Mouse (Mus musculus) CH12.LX (cell line): ENCODE data around the gene Mrtfb. TPM values are rescaled to one million over a fixed set of nuclear protein-coding genes. Genes with fewer than 3 reads are reported as not detected.

Experiments used
- DNase-seq: peaks from one replicate; pipeline ENCODE4 v3.0.0-alpha.2; 2013; ENCODE audit errors: extremely low read depth
- H3K27ac ChIP-seq: 2 replicates; pipeline ENCODE4 v1.5.1; 2012; ENCODE audit warnings: low read depth, mild to moderate bottlenecking, control low read depth, moderate library complexity; ENCODE audit not compliant: insufficient read depth
- H3K27me3 ChIP-seq: replicated peaks from 2 replicates; pipeline ENCODE3; 2012; ENCODE audit warnings: inconsistent platforms
- H3K36me3 ChIP-seq, 2 experiments: replicated peaks in 1 of 2; 2 replicates each; pipeline versions ENCODE3 to v1.6.1; 2012; ENCODE audit warnings: inconsistent platforms in 1 of 2, low read length in 1 of 2, mild to moderate bottlenecking in 1 of 2, mixed read lengths in 1 of 2, moderate library complexity in 1 of 2; ENCODE audit not compliant: control insufficient read depth in 1 of 2, insufficient read depth in 1 of 2
- H3K4me1 ChIP-seq, 2 experiments: 2 replicates each; pipeline ENCODE4 v1.6.1; 2012; ENCODE audit warnings: inconsistent platforms in 1 of 2, moderate library complexity in 1 of 2; ENCODE audit not compliant: insufficient read depth in 2 of 2, control insufficient read depth in 1 of 2
- H3K4me2 ChIP-seq: 2 replicates; pipeline ENCODE4 v1.6.1; 2012; ENCODE audit warnings: low read depth, mild to moderate bottlenecking, control low read depth; ENCODE audit not compliant: poor library complexity, insufficient read depth, severe bottlenecking
- H3K4me3 ChIP-seq, 3 experiments: fragments of 150-350 bp in 1 of 3; sonication (generic) in 1 of 3; replicated peaks in 1 of 3; 2 replicates each; pipeline versions ENCODE3 to v1.5.1; 2011 to 2012; ENCODE audit warnings: low read depth in 2 of 3, low read length in 2 of 3, mild to moderate bottlenecking in 2 of 3, moderate library complexity in 2 of 3, control low read depth in 1 of 3, improper control_type of control experiment in 1 of 3, inconsistent platforms in 1 of 3, mixed read lengths in 1 of 3; ENCODE audit not compliant: poor library complexity in 1 of 3
- H3K79me2 ChIP-seq: replicated peaks from 2 replicates; pipeline ENCODE4 v1.6.1; 2012; ENCODE audit warnings: mild to moderate bottlenecking, moderate library complexity; ENCODE audit not compliant: control insufficient read depth, poor library complexity, insufficient read depth, severe bottlenecking; ENCODE audit errors: extremely low read depth
- H3K9ac ChIP-seq: 2 replicates; pipeline ENCODE4 v1.6.1; 2012; ENCODE audit warnings: low read depth, mild to moderate bottlenecking, control low read depth, moderate library complexity; ENCODE audit not compliant: insufficient read depth
- H3K9me3 ChIP-seq: replicated peaks from 2 replicates; pipeline ENCODE3; 2012; ENCODE audit warnings: low read length, inconsistent platforms, mixed read lengths
- CHD1 ChIP-seq: IDR thresholded peaks from 2 replicates; pipeline ENCODE4 v1.6.1; 2012; ENCODE audit warnings: low read depth, low read length, improper control_type of control experiment, inconsistent platforms
- CHD2 ChIP-seq: IDR thresholded peaks from 2 replicates; pipeline ENCODE4 v1.6.1; 2011; ENCODE audit warnings: low read length, improper control_type of control experiment
- E2F4 ChIP-seq: IDR thresholded peaks from 2 replicates; pipeline ENCODE4 v1.6.1; 2011; ENCODE audit warnings: low read depth, low read length, improper control_type of control experiment; ENCODE audit not compliant: insufficient replicate concordance
- EP300 ChIP-seq: IDR thresholded peaks from 2 replicates; pipeline ENCODE4 v1.6.1; 2011; ENCODE audit warnings: low read length, improper control_type of control experiment
- ETS1 ChIP-seq: conservative IDR thresholded peaks from 2 replicates; pipeline ENCODE4 v1.6.1; 2012; ENCODE audit warnings: low read depth, mild to moderate bottlenecking, inconsistent platforms, low read length, improper control_type of control experiment, moderate library complexity
- GABPA ChIP-seq: IDR thresholded peaks from 2 replicates; pipeline ENCODE4 v1.6.1; 2012; ENCODE audit warnings: low read depth, low read length, improper control_type of control experiment, inconsistent platforms; ENCODE audit not compliant: insufficient replicate concordance
- HCFC1 ChIP-seq: IDR thresholded peaks from 2 replicates; pipeline ENCODE4 v1.6.1; 2012; ENCODE audit warnings: low read depth, mild to moderate bottlenecking, inconsistent platforms, low read length, improper control_type of control experiment
- KAT2A ChIP-seq: IDR thresholded peaks from 2 replicates; pipeline ENCODE4 v1.6.1; 2012; ENCODE audit warnings: low read length, improper control_type of control experiment, inconsistent platforms; ENCODE audit not compliant: insufficient replicate concordance
- MEF2A ChIP-seq: IDR thresholded peaks from 2 replicates; pipeline ENCODE4 v1.6.1; 2014; ENCODE audit warnings: low read depth, mild to moderate bottlenecking, inconsistent platforms, low read length, improper control_type of control experiment, borderline replicate concordance
- MXI1 ChIP-seq: IDR thresholded peaks from 2 replicates; pipeline ENCODE4 v1.6.1; 2011; ENCODE audit warnings: mild to moderate bottlenecking, low read depth, low read length, improper control_type of control experiment
- NRF1 ChIP-seq: IDR thresholded peaks from 2 replicates; pipeline ENCODE4 v1.6.1; 2014; ENCODE audit warnings: low read depth, mild to moderate bottlenecking, inconsistent platforms, low read length, improper control_type of control experiment, moderate library complexity
- POLR2AphosphoS2 ChIP-seq: IDR thresholded peaks from 2 replicates; pipeline ENCODE4 v1.6.1; 2011; ENCODE audit warnings: low read depth, low read length, improper control_type of control experiment
- RAD21 ChIP-seq: IDR thresholded peaks from 2 replicates; pipeline ENCODE4 v1.6.1; 2011; ENCODE audit warnings: low read depth, mild to moderate bottlenecking, low read length, improper control_type of control experiment, moderate library complexity
- TBP ChIP-seq: conservative IDR thresholded peaks from 2 replicates; pipeline ENCODE4 v1.6.1; 2011; ENCODE audit warnings: low read depth, low read length, improper control_type of control experiment
- TCF12 ChIP-seq: IDR thresholded peaks from 2 replicates; pipeline ENCODE4 v1.6.1; 2014; ENCODE audit warnings: low read depth, mild to moderate bottlenecking, inconsistent platforms, low read length, improper control_type of control experiment
- UBTF ChIP-seq: IDR thresholded peaks from 2 replicates; pipeline ENCODE4 v1.6.1; 2012; ENCODE audit warnings: low read depth, mild to moderate bottlenecking, inconsistent platforms, low read length, improper control_type of control experiment, moderate library complexity
- USF2 ChIP-seq: conservative IDR thresholded peaks from 2 replicates; pipeline ENCODE4 v1.6.1; 2011; ENCODE audit warnings: low read depth, low read length, improper control_type of control experiment
- ZC3H11A ChIP-seq: IDR thresholded peaks from 2 replicates; pipeline ENCODE4 v1.6.1; 2012; ENCODE audit warnings: low read depth, mild to moderate bottlenecking, inconsistent platforms, low read length, improper control_type of control experiment
- ZNF384 ChIP-seq: IDR thresholded peaks from 2 replicates; pipeline ENCODE4 v1.6.1; 2012; ENCODE audit warnings: low read depth, low read length, improper control_type of control experiment, inconsistent platforms
- dilution Hi-C: fragments of 300-500 bp; cut with MboI; formaldehyde crosslinking; loops from 2 replicates; pipeline ENCODE4 v1.14.3; 2020; ENCODE audit warnings: low sequenced_read_pairs; ENCODE audit not compliant: extremely low pct_unique_long_range_greater_than_20kb, extremely low pct_ligation_motif_present
- in situ Hi-C: fragments of 300-500 bp; cut with MboI; formaldehyde crosslinking; loops from 3 replicates; pipeline ENCODE4 v1.14.3; 2019; ENCODE audit warnings: low sequenced_read_pairs, low pct_ligation_motif_present, low pct_unique_long_range_greater_than_20kb, mixed read lengths
- polyA plus RNA-seq: library from polyadenylated mRNA; unstranded; fragments of >175 nt; gene quantifications from 2 replicates; pipeline ENCODE4 v1.2.1, GENCODE M21; 2012; ENCODE audit warnings: low read depth; ENCODE audit not compliant: insufficient read length
- total RNA-seq, 2 experiments: library from RNA; depleted of rRNA; stranded (reverse); fragments of 300-350 nt in 1 of 2; fragments of >200 nt in 1 of 2; gene quantifications; 2 replicates each; pipeline ENCODE4 v1.2.3; 2012 to 2014

The Mrtfb gene
- total and polyA plus RNA-seq, 3 experiments: 3.2 to 9.4 (median 4.4) TPM

DNA sequence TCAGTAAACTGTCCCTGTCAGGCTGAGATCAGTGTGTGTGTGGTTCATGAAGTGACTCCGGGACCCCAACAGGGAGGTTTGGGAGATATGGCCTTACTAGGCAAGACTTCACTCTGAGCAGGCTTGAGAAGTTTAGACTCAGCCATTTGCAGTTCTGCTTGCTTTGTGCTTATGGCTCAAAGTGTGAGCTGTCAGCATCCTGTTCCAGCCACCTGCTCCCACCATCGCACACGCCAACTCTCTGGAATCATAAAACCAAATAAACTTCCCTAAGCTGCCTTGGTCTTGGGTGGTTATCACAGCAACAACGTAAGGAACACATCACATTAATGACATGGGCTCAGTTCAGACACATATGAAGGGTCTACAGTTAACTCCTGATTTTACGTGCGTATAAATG, 169.5 kb downstream of the Mrtfb start:
- in situ Hi-C loops (loop anchor here (25.0 kb wide), 1 partner anchor 311 kb away; the partner anchor contains the start of gene Pla2g10), dilution Hi-C loops (no loop called here)
- Histone ChIP-seq H3K4me3 (no peak overlapping the region), H3K4me1 (peaks cover 7 to 29% of the 10 kb centered on the region in 2 experiments; a peak in 3 of 4 replicates), H3K36me3 (no peaks in the 10 kb centered on the region), H3K9me3 (no peaks in the 10 kb centered on the region), H3K79me2 (no peaks in the 10 kb centered on the region), H3K4me2 (no peak overlapping the region), H3K27me3 (peaks cover 4% of the 10 kb centered on the region), H3K27ac (no peak overlapping the region), H3K9ac (no peak overlapping the region)
- no peak for TF ChIP-seq UBTF
- DNase-seq: no peak

DNA sequence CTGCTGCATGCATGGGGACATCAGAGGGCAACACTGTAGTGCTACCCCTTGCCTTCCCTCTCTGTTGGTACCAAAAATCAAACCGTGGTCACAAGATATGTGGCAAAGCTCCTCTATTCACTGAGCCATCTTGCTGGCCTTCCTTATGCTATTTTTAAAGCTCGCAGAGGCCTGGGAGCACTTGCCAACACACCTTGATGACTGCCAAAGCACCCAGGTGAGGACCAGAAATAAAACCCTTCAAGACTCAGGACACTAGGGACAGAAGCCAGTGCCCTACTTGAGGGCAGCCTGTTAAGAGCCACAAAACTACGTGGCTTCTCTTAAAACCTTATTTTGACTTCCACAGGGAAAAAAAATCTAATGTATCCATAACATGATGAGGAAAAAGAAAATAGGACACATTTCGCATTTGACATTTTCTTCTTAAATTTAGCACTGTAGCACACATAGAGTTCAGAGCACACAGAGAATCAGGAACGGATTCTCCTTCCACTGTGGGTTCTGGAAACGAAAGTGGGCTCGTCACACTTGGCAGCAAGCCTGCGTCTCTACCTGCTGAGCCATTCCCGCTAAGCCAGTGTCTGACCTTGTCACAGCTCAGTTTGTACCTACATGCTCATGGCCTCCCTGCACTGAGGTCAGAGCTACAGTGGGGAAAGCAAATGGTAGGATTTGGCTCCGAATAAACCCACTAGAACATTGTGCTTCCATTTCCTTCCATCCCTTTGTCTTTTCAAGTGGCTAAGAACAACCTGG, 170.7 kb downstream of the Mrtfb start:
- no peaks in the 10 kb centered on the region for H3K9me3 ChIP-seq
- no peak for TF ChIP-seq USF2
- no peak for TF ChIP-seq ETS1
- no peak for TF ChIP-seq GABPA
- no peak for TF ChIP-seq UBTF
- no peak for TF ChIP-seq POLR2AphosphoS2
- TF ChIP-seq CHD1: no peak
- no peak for TF ChIP-seq TCF12
- no peak for TF ChIP-seq HCFC1
- TF ChIP-seq KAT2A: no peak
- no peak for TF ChIP-seq E2F4
- TF ChIP-seq ZNF384: no peak
- no peak for TF ChIP-seq MXI1
- TF ChIP-seq MEF2A: no peak
- no peak for TF ChIP-seq ZC3H11A
- no peak for TF ChIP-seq EP300
- TF ChIP-seq RAD21: no peak
- TF ChIP-seq NRF1: no peak
- TF ChIP-seq CHD2: no peak
- no peak for TF ChIP-seq TBP
- TF ChIP-seq, all 38 proteins: peak for 0
- in situ Hi-C loops: loop anchor here (25.0 kb wide), 1 partner anchor 310 kb away; the partner anchor contains the start of gene Pla2g10
- Histone ChIP-seq H3K4me3 (no peak overlapping the region), H3K4me2 (no peak overlapping the region), H3K27me3 (peaks cover 4% of the 10 kb centered on the region), H3K4me1 (peaks cover 7 to 22% of the 10 kb centered on the region in 2 experiments; a peak in 3 of 4 replicates), H3K27ac (no peak overlapping the region), H3K79me2 (no peaks in the 10 kb centered on the region), H3K36me3 (no peaks in the 10 kb centered on the region), H3K9ac (no peak overlapping the region)
- dilution Hi-C loops: no loop called here
- DNase-seq: no peak
